Mouse (Mus musculus) ovary, adult 2 months (tissue): ENCODE measurements around the gene Rasa4. TPM values are rescaled to one million over a fixed set of nuclear protein-coding genes. Genes with fewer than 3 reads are reported as not detected.

Experiments
- polyA plus RNA-seq: library from polyadenylated mRNA; depleted of rRNA; stranded (reverse); fragments of >200 nt; gene quantifications from 2 replicates; pipeline ENCODE4 v1.2.3, GENCODE M21; 2012; rRNA removed

The Rasa4 gene
- polyA plus RNA-seq = 23.7 and 24.4 TPM in 2 replicates

GRCm38 (mm10) chr5:136083669-136084107 lies at the start of gene Rasa4:
TSS of gene Rasa4 (plus strand) at chr5:136083916.

GRCm38 (mm10) chr5:136038258-136039214 lies 45.2 kb upstream of the Rasa4 start, which contains the start of gene Upk3b:
TSS of gene Upk3b (plus strand) at chr5:136038496.

GRCm38 (mm10) chr5:136054301-136055077 lies 29.2 kb upstream of the Rasa4 start, which contains the start of gene Upk3bl:
TSS of gene Upk3bl (plus strand) at chr5:136054492.

GRCm38 (mm10) chr5:136115891-136116783 lies 32.4 kb downstream of the Rasa4 start, which contains the start of gene Polr2j:
TSS of gene Polr2j (plus strand) at chr5:136116631.

GRCm38 (mm10) chr5:136135571-136136291 lies 52.0 kb downstream of the Rasa4 start, which contains the start of the genes Lrwd1 and Alkbh4:
TSS of gene Lrwd1 (minus strand) at chr5:136136074.
TSS of gene Alkbh4 (plus strand) at chr5:136136146.

Other genes with a start within 250 kb of the Rasa4 start
- 447 and 474 TPM in 2 replicates for gene Hspb1, start 196.0 kb upstream of the Rasa4 start, polyA plus RNA-seq
- 116 and 123 TPM in 2 replicates for gene Ywhag, start 149.3 kb upstream of the Rasa4 start, polyA plus RNA-seq
- 8.4 and 10.3 TPM in 2 replicates for gene Ssc4d, start 109.4 kb upstream of the Rasa4 start, polyA plus RNA-seq
- 159 and 201 TPM in 2 replicates for gene Zp3, start 103.8 kb upstream of the Rasa4 start, polyA plus RNA-seq
- 60.4 and 70.4 TPM in 2 replicates for gene Dtx2, start 89.1 kb upstream of the Rasa4 start, polyA plus RNA-seq
- gene Upk3b, start 45.4 kb upstream of the Rasa4 start, polyA plus RNA-seq = 48.6 and 57.1 TPM in 2 replicates
- gene Upk3bl, start 29.4 kb upstream of the Rasa4 start, polyA plus RNA-seq = 2.7 and 2.8 TPM in 2 replicates
- 34.0 and 70.8 TPM in 2 replicates for gene Polr2j, start 32.7 kb downstream of the Rasa4 start, polyA plus RNA-seq
- gene Lrwd1, start 52.2 kb downstream of the Rasa4 start, polyA plus RNA-seq = 56.3 and 56.8 TPM in 2 replicates
- gene Alkbh4, start 52.2 kb downstream of the Rasa4 start, polyA plus RNA-seq = 22.1 and 22.2 TPM in 2 replicates
- 20.0 and 25.3 TPM in 2 replicates for gene Orai2, start 86.8 kb downstream of the Rasa4 start, polyA plus RNA-seq
- 11.5 and 15.5 TPM in 2 replicates for gene Prkrip1, start 115.0 kb downstream of the Rasa4 start, polyA plus RNA-seq
- gene Sh2b2, start 162.6 kb downstream of the Rasa4 start, polyA plus RNA-seq = 28.9 and 32.2 TPM in 2 replicates